Mouse (Mus musculus): Measurements from ENCODE around the gene Lamp1. TPM values are rescaled to one million over a fixed set of nuclear protein-coding genes. Genes with fewer than 3 reads are reported as not detected.

Lamp1 gene
- polyA plus RNA-seq, 1 experiment from 2014 or later, result 272 TPM

DNA sequence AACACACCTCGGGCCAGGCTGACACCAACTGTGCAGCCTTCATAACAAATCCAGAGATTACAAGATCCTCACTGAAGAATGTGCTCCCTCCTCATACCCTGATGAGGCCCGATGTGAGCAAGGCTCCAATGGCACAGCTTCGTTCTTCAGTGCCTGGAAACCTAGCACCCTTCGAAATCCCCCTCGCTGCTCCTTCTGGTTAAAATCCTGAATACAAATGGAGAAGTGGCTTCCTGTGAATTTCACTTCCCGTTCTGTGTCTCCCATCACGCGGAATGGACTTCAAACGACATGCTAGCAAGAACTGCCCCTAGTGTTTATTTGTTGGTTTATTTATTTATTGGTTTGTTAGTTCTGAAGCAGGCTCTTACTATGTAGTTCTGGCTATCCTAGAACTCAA lies 3.6 kb upstream of the Lamp1 start:
- ATAC-seq (ENCODE audit: insufficient number of reproducible peaks, insufficient read depth, low FRiP score, low read depth), result no peak

DNA sequence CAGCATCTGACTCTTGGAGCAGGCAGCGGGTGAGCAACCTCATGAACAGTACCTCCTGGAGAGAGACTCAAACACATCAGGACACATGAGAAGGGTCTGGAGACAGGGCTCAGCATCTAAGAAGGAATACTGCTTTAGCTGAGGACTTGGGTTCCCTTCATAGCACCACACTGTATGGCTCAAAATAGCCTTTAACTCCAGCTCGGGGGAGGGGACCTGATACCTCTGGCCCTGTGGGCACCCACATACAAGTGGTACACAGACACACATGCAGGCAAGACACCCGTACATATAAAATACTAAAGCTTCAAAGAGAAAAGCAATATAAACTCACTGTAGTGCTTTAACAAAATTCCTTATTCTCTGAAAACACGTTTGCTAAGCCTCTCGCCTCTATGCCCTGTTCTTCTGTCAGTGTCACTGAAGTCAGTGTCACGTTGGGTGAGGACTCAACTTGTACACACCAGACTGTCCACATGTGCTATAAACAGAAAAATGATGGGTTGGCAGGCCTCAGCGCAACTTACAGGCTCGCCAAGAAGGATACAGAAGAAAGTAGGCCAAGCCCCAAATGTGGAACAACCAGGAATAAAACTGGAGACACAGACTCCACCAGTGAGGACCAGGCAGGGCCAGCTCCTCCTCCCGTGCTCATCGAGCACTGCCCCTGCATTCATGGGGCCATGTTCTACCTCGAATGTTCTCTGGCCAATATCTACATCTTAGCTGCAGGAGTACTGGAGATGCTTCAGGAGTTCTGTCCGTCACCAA lies 2.4 kb upstream of the Lamp1 start:
- Histone ChIP-seq H3K9me3 (ENCODE audit: control insufficient read depth, low read depth, low read length) (no peaks in the 10 kb centered on the region), H3K4me3 (ENCODE audit: low read depth, low read length) (no peak overlapping the region), H3K4me2 (replicated peaks; ENCODE audit: low read depth, low read length) (no peak overlapping the region), H3K27me3 (ENCODE audit: control insufficient read depth, insufficient read depth, low read length) (no peaks in the 10 kb centered on the region), H3K27ac (ENCODE audit: low read length) (no peak overlapping the region), H3K4me1 (ENCODE audit: control insufficient read depth, insufficient read depth, low read length) (peaks cover 11% of the 10 kb centered on the region), H3K9ac (replicated peaks; ENCODE audit: low read depth, low read length) (no peak overlapping the region), H3K36me3 (ENCODE audit: control insufficient read depth, insufficient read depth, low read length) (no peaks in the 10 kb centered on the region)
- no peak for ATAC-seq (ENCODE audit: insufficient number of reproducible peaks, insufficient read depth, low FRiP score, low read depth)
- WGBS, result 79% methylated on average over 12 of the region's 12 CpGs

More for the DNA sequence above, 3.6 kb upstream of the Lamp1 start:
- H3K9ac ChIP-seq (replicated peaks; ENCODE audit: low read depth, low read length), result no peak overlapping the region
- no peak overlapping the region for H3K4me2 ChIP-seq (replicated peaks; ENCODE audit: low read depth, low read length)
- H3K9me3 ChIP-seq (ENCODE audit: control insufficient read depth, low read depth, low read length), result no peaks in the 10 kb centered on the region
- no peaks in the 10 kb centered on the region for H3K27me3 ChIP-seq (ENCODE audit: control insufficient read depth, insufficient read depth, low read length)
- no peak overlapping the region for H3K27ac ChIP-seq (ENCODE audit: low read length)
- peaks cover 8% of the 10 kb centered on the region for H3K4me1 ChIP-seq (ENCODE audit: control insufficient read depth, insufficient read depth, low read length)
- H3K36me3 ChIP-seq (ENCODE audit: control insufficient read depth, insufficient read depth, low read length), result no peaks in the 10 kb centered on the region
- no peak overlapping the region for H3K4me3 ChIP-seq (ENCODE audit: low read depth, low read length)
- WGBS, result 70% methylated on average over 9 of the region's 9 CpGs

DNA sequence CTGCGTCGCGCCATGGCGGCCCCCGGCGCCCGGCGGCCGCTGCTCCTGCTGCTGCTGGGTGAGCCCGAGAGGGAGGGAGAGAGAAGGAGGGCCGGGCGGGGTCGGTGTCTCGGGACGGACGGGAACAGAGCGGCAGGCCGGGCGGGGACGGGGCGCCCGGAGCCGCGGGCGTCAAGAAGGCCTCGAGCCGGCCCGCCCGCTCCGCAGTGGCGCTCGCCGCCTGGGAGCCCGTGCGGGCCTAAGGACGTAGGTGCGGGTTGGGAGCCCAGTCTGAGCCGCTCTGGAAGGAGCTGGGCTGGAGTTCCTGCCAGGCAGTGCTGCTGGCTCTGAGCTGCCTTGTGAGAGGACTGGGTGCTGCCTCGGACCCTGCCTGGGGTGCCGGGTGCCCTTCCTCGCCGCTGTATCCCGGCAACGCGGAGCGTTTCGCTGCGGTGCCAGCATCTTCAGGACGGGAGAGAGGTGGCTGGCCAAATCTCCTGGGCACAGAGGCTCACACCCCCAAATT lies 468 bp downstream of the Lamp1 start:
- no peaks in the 10 kb centered on the region for H3K27me3 ChIP-seq (ENCODE audit: control insufficient read depth, insufficient read depth, low read length)
- peak overlapping the region; percentile 98 for H3K9ac ChIP-seq (replicated peaks; ENCODE audit: low read depth, low read length)
- no peaks in the 10 kb centered on the region for H3K9me3 ChIP-seq (ENCODE audit: control insufficient read depth, low read depth, low read length)
- peak overlapping the region; percentile 81 for H3K4me2 ChIP-seq (replicated peaks; ENCODE audit: low read depth, low read length)
- peaks cover 11% of the 10 kb centered on the region for H3K4me1 ChIP-seq (ENCODE audit: control insufficient read depth, insufficient read depth, low read length)
- under 1% methylated on average over 47 of the region's 49 CpGs for WGBS
- H3K36me3 ChIP-seq (ENCODE audit: control insufficient read depth, insufficient read depth, low read length), result no peaks in the 10 kb centered on the region
- peak overlapping the region; percentile 100 for H3K4me3 ChIP-seq (ENCODE audit: low read depth, low read length)
- H3K27ac ChIP-seq (ENCODE audit: low read length), result peak overlapping the region; percentile 55
- peak; percentile 47; the same call in 1 of the 2 replicates for ATAC-seq (ENCODE audit: insufficient number of reproducible peaks, insufficient read depth, low FRiP score, low read depth)

DNA sequence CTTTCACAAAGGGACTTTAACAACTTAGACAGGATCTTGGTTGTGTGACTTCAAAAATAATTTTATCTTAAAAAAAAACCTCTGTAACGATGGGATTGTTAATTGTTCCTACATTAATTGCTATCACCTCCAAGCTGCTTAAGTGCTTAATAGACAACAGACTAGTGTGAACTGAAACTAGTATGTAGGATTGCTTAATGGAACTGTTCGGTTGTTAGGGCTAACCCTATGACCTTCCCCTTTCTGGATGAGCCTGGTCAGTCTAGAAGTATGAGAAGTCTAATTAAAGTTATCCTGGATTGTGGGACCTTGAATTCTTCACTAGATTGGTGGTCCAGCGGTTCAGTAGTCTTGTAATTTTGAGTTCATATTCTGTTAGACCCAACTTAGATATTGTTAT lies 1.7 kb downstream of the Lamp1 start:
- no peak for ATAC-seq (ENCODE audit: insufficient number of reproducible peaks, insufficient read depth, low FRiP score, low read depth)
- Histone ChIP-seq H3K4me3 (ENCODE audit: low read depth, low read length) (no peak overlapping the region), H3K36me3 (ENCODE audit: control insufficient read depth, insufficient read depth, low read length) (no peaks in the 10 kb centered on the region), H3K27me3 (ENCODE audit: control insufficient read depth, insufficient read depth, low read length) (no peaks in the 10 kb centered on the region), H3K4me1 (ENCODE audit: control insufficient read depth, insufficient read depth, low read length) (peaks cover 11% of the 10 kb centered on the region), H3K27ac (ENCODE audit: low read length) (no peak overlapping the region), H3K9me3 (ENCODE audit: control insufficient read depth, low read depth, low read length) (no peaks in the 10 kb centered on the region), H3K4me2 (replicated peaks; ENCODE audit: low read depth, low read length) (no peak overlapping the region), H3K9ac (replicated peaks; ENCODE audit: low read depth, low read length) (no peak overlapping the region)
- 85% methylated on average over 3 of the region's 3 CpGs for WGBS

DNA sequence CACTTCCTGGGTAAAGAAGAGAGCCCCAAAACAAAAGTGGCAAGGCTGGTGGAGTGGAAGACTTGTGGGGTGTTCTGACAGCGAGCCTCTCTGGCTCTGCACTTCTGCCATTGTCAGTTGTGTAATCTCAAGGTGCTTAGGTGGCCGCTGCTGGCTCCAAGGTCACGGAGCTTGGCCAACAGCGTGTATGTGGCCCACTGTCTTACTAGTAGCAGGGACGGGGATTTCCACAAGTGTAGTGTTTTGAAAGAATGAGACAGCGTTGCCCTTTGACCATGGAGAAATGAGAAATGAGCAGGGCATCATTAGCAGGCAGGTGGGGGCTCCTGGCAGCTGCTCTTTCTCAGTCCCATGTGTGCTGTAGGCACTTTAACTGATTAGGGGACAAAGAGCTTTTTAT lies 3.1 kb downstream of the Lamp1 start:
- no peak overlapping the region for H3K4me2 ChIP-seq (replicated peaks; ENCODE audit: low read depth, low read length)
- no peaks in the 10 kb centered on the region for H3K27me3 ChIP-seq (ENCODE audit: control insufficient read depth, insufficient read depth, low read length)
- WGBS, result 79% methylated on average over 6 of the region's 6 CpGs
- no peak for ATAC-seq (ENCODE audit: insufficient number of reproducible peaks, insufficient read depth, low FRiP score, low read depth)
- peaks cover 3% of the 10 kb centered on the region; the same call in 1 of the 2 replicates for H3K36me3 ChIP-seq (ENCODE audit: control insufficient read depth, insufficient read depth, low read length)
- H3K9ac ChIP-seq (replicated peaks; ENCODE audit: low read depth, low read length), result no peak overlapping the region
- H3K9me3 ChIP-seq (ENCODE audit: control insufficient read depth, low read depth, low read length), result no peaks in the 10 kb centered on the region
- peaks cover 11% of the 10 kb centered on the region for H3K4me1 ChIP-seq (ENCODE audit: control insufficient read depth, insufficient read depth, low read length)
- H3K4me3 ChIP-seq (ENCODE audit: low read depth, low read length), result no peak overlapping the region
- H3K27ac ChIP-seq (ENCODE audit: low read length), result no peak overlapping the region

DNA sequence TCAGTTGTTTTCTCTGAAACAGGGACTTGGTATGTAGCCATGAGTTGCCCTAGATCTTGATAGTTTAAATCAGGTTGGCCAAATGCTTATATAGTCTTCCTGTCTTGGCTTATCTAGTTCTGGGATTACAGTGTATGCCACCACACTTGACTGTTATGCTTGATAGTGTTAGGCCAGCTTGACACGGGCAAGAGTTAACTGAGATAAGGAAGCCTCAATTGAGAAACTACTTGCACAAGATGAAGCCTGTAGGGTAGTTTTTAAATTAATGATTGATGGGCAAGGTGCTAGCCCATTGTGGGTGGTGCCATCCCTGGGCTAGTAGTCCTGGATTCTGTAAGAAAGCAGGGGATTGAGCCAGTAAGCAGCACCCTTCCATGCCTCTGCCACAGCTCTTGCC lies 4.6 kb downstream of the Lamp1 start:
- no peak overlapping the region for H3K9ac ChIP-seq (replicated peaks; ENCODE audit: low read depth, low read length)
- H3K9me3 ChIP-seq (ENCODE audit: control insufficient read depth, low read depth, low read length), result no peaks in the 10 kb centered on the region
- H3K36me3 ChIP-seq (ENCODE audit: control insufficient read depth, insufficient read depth, low read length), result peaks cover 16% of the 10 kb centered on the region
- H3K27ac ChIP-seq (ENCODE audit: low read length), result no peak overlapping the region
- H3K4me2 ChIP-seq (replicated peaks; ENCODE audit: low read depth, low read length), result no peak overlapping the region
- H3K4me3 ChIP-seq (ENCODE audit: low read depth, low read length), result no peak overlapping the region
- no peak for ATAC-seq (ENCODE audit: insufficient number of reproducible peaks, insufficient read depth, low FRiP score, low read depth)
- 82% methylated on average over 1 of the region's 1 CpGs for WGBS
- H3K4me1 ChIP-seq (ENCODE audit: control insufficient read depth, insufficient read depth, low read length), result peaks cover 9% of the 10 kb centered on the region
- no peaks in the 10 kb centered on the region for H3K27me3 ChIP-seq (ENCODE audit: control insufficient read depth, insufficient read depth, low read length)

DNA sequence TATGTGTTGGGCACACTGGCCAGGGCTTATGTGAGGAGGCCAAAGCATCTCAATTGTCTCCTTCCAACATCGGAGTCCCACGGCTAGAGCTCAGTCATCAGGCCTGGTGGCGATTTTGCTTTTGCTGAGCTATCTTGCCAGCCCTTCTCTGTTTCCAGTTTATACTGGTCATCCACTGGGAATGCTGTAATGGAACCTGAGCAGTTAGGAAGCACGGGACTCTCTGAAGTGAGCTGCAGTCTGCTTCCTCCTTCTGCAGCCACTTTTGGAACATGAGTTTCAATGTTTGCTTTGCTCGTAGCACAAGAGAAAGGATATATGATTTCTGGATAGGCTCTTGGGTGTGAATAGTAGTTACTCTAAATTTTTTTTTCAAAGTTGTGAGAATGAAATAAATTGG lies 5.4 kb downstream of the Lamp1 start:
- H3K9ac ChIP-seq (replicated peaks; ENCODE audit: low read depth, low read length), result no peak overlapping the region
- H3K9me3 ChIP-seq (ENCODE audit: control insufficient read depth, low read depth, low read length), result no peaks in the 10 kb centered on the region
- H3K4me1 ChIP-seq (ENCODE audit: control insufficient read depth, insufficient read depth, low read length), result peaks cover 8% of the 10 kb centered on the region
- H3K27me3 ChIP-seq (ENCODE audit: control insufficient read depth, insufficient read depth, low read length), result no peaks in the 10 kb centered on the region
- H3K4me3 ChIP-seq (ENCODE audit: low read depth, low read length), result no peak overlapping the region
- ATAC-seq (ENCODE audit: insufficient number of reproducible peaks, insufficient read depth, low FRiP score, low read depth), result no peak
- WGBS, result 86% methylated on average over 5 of the region's 5 CpGs
- no peak overlapping the region for H3K4me2 ChIP-seq (replicated peaks; ENCODE audit: low read depth, low read length)
- H3K27ac ChIP-seq (ENCODE audit: low read length), result no peak overlapping the region
- H3K36me3 ChIP-seq (ENCODE audit: control insufficient read depth, insufficient read depth, low read length), result peaks cover 23% of the 10 kb centered on the region

DNA sequence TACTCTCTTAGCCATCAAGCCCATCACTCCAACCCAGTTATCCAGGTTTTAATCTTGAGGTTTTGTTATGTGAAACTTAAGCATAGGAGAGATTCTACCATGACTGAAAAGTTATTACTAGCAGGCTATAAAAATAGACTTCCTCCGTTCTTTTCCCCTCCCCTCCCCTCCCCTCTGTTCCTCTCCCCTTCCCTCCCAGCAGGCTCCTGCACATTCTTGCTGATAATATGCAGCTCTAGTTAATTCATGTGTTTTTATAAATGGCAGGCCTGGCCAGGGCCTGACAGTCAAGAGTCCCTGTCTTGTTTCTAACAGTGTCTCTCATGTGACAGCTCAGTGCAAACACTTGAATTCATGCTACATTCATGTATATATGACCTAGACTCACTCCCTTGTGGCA lies 11.5 kb downstream of the Lamp1 start:
- H3K9me3 ChIP-seq (ENCODE audit: control insufficient read depth, low read depth, low read length), result no peaks in the 10 kb centered on the region
- H3K27me3 ChIP-seq (ENCODE audit: control insufficient read depth, insufficient read depth, low read length), result no peaks in the 10 kb centered on the region
- H3K4me2 ChIP-seq (replicated peaks; ENCODE audit: low read depth, low read length), result no peak overlapping the region
- peaks cover 54% of the 10 kb centered on the region for H3K36me3 ChIP-seq (ENCODE audit: control insufficient read depth, insufficient read depth, low read length)
- H3K4me3 ChIP-seq (ENCODE audit: low read depth, low read length), result no peak overlapping the region
- H3K4me1 ChIP-seq (ENCODE audit: control insufficient read depth, insufficient read depth, low read length), result no peaks in the 10 kb centered on the region
- WGBS, result 64% methylated on average over 1 of the region's 1 CpGs
- H3K27ac ChIP-seq (ENCODE audit: low read length), result no peak overlapping the region
- no peak overlapping the region for H3K9ac ChIP-seq (replicated peaks; ENCODE audit: low read depth, low read length)
- ATAC-seq (ENCODE audit: insufficient number of reproducible peaks, insufficient read depth, low FRiP score, low read depth), result no peak

DNA sequence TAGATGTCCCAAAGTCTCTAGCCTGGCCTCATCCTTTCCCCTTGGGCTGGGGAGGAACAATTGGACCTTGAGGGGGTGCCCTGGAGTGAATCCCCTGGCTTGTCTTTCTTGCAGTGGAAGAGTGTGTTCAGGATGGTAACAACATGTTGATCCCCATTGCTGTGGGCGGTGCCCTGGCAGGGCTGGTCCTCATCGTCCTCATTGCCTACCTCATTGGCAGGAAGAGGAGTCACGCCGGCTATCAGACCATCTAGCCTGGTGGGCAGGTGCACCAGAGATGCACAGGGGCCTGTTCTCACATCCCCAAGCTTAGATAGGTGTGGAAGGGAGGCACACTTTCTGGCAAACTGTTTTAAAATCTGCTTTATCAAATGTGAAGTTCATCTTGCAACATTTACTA lies 15.3 kb downstream of the Lamp1 start:
- 86% methylated on average over 4 of the region's 4 CpGs for WGBS
- Histone ChIP-seq H3K4me1 (ENCODE audit: control insufficient read depth, insufficient read depth, low read length) (no peaks in the 10 kb centered on the region), H3K4me2 (replicated peaks; ENCODE audit: low read depth, low read length) (no peak overlapping the region), H3K9me3 (ENCODE audit: control insufficient read depth, low read depth, low read length) (no peaks in the 10 kb centered on the region), H3K27ac (ENCODE audit: low read length) (no peak overlapping the region), H3K9ac (replicated peaks; ENCODE audit: low read depth, low read length) (no peak overlapping the region), H3K27me3 (ENCODE audit: control insufficient read depth, insufficient read depth, low read length) (no peaks in the 10 kb centered on the region), H3K4me3 (ENCODE audit: low read depth, low read length) (no peak overlapping the region), H3K36me3 (ENCODE audit: control insufficient read depth, insufficient read depth, low read length) (peaks cover 44% of the 10 kb centered on the region)
- ATAC-seq (ENCODE audit: insufficient number of reproducible peaks, insufficient read depth, low FRiP score, low read depth), result no peak

Data from stomach, embryonic 14.5 days (tissue).